Mouse (Mus musculus): ENCODE results near the gene Atp6v1d. TPM values are rescaled to one million over a fixed set of nuclear protein-coding genes. Genes with fewer than 3 reads are reported as not detected.

The Atp6v1d gene
- polyA plus RNA-seq, 2 experiments from 2014 or later = 214 to 224 TPM

GRCm38 (mm10) chr12:78790791-78791190 is 70.6 kb downstream of the Atp6v1d start:
- no peak for ATAC-seq

Other genes with a start within 250 kb of the Atp6v1d start
- gene Fam71d, start 170.1 kb downstream of the Atp6v1d start, polyA plus RNA-seq (2017; shearing (Covaris generic)) = not detected
- 10 to 100 TPM in 1 of 2 experiments, 1 to 10 TPM in 1; 9.7 to 11.7 TPM for gene Mpp5, start 112.7 kb downstream of the Atp6v1d start, polyA plus RNA-seq (2017; shearing (Covaris generic))
- 100 to 1,000 TPM; 222 to 224 TPM for gene Eif2s1, start 181 bp upstream of the Atp6v1d start, polyA plus RNA-seq (2017; shearing (Covaris generic))
- gene Plek2, start 45.3 kb upstream of the Atp6v1d start, polyA plus RNA-seq (2017; shearing (Covaris generic)) = under 1 TPM in 1 of 2 experiments, not detected in 1; 0.34 TPM
- 10 to 100 TPM; 27.1 to 30.5 TPM for gene Tmem229b, start 146.0 kb upstream of the Atp6v1d start, polyA plus RNA-seq (2017; shearing (Covaris generic))
- gene Plekhh1, start 167.5 kb upstream of the Atp6v1d start, polyA plus RNA-seq (2017; shearing (Covaris generic)) = under 1 TPM; 0.13 TPM
- 10 to 100 TPM; 27.6 to 29.9 TPM for gene Pigh, start 228.0 kb upstream of the Atp6v1d start, polyA plus RNA-seq (2017; shearing (Covaris generic))

All from activated CD4-positive, CD25-positive, alpha-beta regulatory T cell, adult 4 months (primary cell).